Mouse (Mus musculus): ENCODE data around the gene Slc40a1. TPM values are rescaled to one million over a fixed set of nuclear protein-coding genes. Genes with fewer than 3 reads are reported as not detected.

Slc40a1 gene
- polyA plus RNA-seq, 1 experiment from 2014 or later: 23.1 TPM

- no peak overlapping the region for H3K4me2 ChIP-seq (replicated peaks; ENCODE audit: low read depth, low read length)
- no peak overlapping the region for H3K9ac ChIP-seq (replicated peaks; ENCODE audit: low read depth)
- DNase-seq (ENCODE audit: low spot score) (no peak), ATAC-seq (no peak)
- H3K4me3 ChIP-seq (ENCODE audit: low read depth, low read length): no peak overlapping the region
- peaks cover 12% of the 10 kb centered on the region; the same call in 1 of the 2 replicates for H3K4me1 ChIP-seq (ENCODE audit: insufficient read depth, low read depth, low read length)
- TF ChIP-seq EP300 (IDR thresholded peaks at IDR 0.05) (no peak), CTCF (IDR thresholded peaks at IDR 0.05) (no peak)
- H3K36me3 ChIP-seq (ENCODE audit: insufficient read depth, low read length): no peaks in the 10 kb centered on the region
- H3K27me3 ChIP-seq (replicated peaks; ENCODE audit: insufficient read depth, low read length): peaks cover 24% of the 10 kb centered on the region; the same call in 1 of the 2 replicates
- H3K9me3 ChIP-seq (ENCODE audit: low read length): no peaks in the 10 kb centered on the region
- no peak overlapping the region for H3K27ac ChIP-seq (ENCODE audit: low read length)
- WGBS: 49% methylated on average over 1 of the region's 1 CpGs
These were observed 58.3 kb downstream of the Slc40a1 start for GRCm38 (mm10) chr1:45868050-45868449.

GRCm38 (mm10) chr1:45866288-45867018 lies 59.9 kb downstream of the Slc40a1 start:
- Histone ChIP-seq H3K9me3 (ENCODE audit: low read length) (no peaks in the 10 kb centered on the region), H3K36me3 (ENCODE audit: insufficient read depth, low read length) (no peaks in the 10 kb centered on the region), H3K27ac (ENCODE audit: low read length) (no peak overlapping the region), H3K4me1 (ENCODE audit: insufficient read depth, low read depth, low read length) (peaks cover 12% of the 10 kb centered on the region; the same call in 1 of the 2 replicates), H3K4me3 (ENCODE audit: low read depth, low read length) (no peak overlapping the region), H3K4me2 (replicated peaks; ENCODE audit: low read depth, low read length) (no peak overlapping the region), H3K27me3 (replicated peaks; ENCODE audit: insufficient read depth, low read length) (peaks cover 21% of the 10 kb centered on the region; the same call in 1 of the 2 replicates), H3K9ac (replicated peaks; ENCODE audit: low read depth) (no peak overlapping the region)
- DNase-seq (ENCODE audit: low spot score): peak; percentile 43
- peak; percentile 77 for ATAC-seq
- WGBS: 27% methylated on average over 3 of the region's 3 CpGs
- TF ChIP-seq EP300 (IDR thresholded peaks at IDR 0.05) (peak; percentile 48; the same call in 1 of the 2 replicates), CTCF (IDR thresholded peaks at IDR 0.05) (no peak)

GRCm38 (mm10) chr1:45865727-45866126 lies 60.6 kb downstream of the Slc40a1 start:
- H3K4me2 ChIP-seq (replicated peaks; ENCODE audit: low read depth, low read length): no peak overlapping the region
- H3K9me3 ChIP-seq (ENCODE audit: low read length): no peaks in the 10 kb centered on the region
- peaks cover 12% of the 10 kb centered on the region; the same call in 1 of the 2 replicates for H3K4me1 ChIP-seq (ENCODE audit: insufficient read depth, low read depth, low read length)
- peaks cover 21% of the 10 kb centered on the region; the same call in 1 of the 2 replicates for H3K27me3 ChIP-seq (replicated peaks; ENCODE audit: insufficient read depth, low read length)
- H3K9ac ChIP-seq (replicated peaks; ENCODE audit: low read depth): no peak overlapping the region
- TF ChIP-seq EP300 (IDR thresholded peaks at IDR 0.05) (no peak), CTCF (IDR thresholded peaks at IDR 0.05) (no peak)
- no peak overlapping the region for H3K4me3 ChIP-seq (ENCODE audit: low read depth, low read length)
- no peak overlapping the region for H3K27ac ChIP-seq (ENCODE audit: low read length)
- ATAC-seq (peak; percentile 25; the same call in 1 of the 2 replicates), DNase-seq (ENCODE audit: low spot score) (peak; percentile 17)
- H3K36me3 ChIP-seq (ENCODE audit: insufficient read depth, low read length): no peaks in the 10 kb centered on the region
- WGBS: 34% methylated on average over 5 of the region's 5 CpGs

- Histone ChIP-seq H3K27me3 (replicated peaks; ENCODE audit: insufficient read depth, low read length) (peaks cover 21% of the 10 kb centered on the region; the same call in 1 of the 2 replicates), H3K4me1 (ENCODE audit: insufficient read depth, low read depth, low read length) (peaks cover 12% of the 10 kb centered on the region; the same call in 1 of the 2 replicates), H3K27ac (ENCODE audit: low read length) (no peak overlapping the region), H3K4me3 (ENCODE audit: low read depth, low read length) (no peak overlapping the region), H3K9me3 (ENCODE audit: low read length) (no peaks in the 10 kb centered on the region), H3K36me3 (ENCODE audit: insufficient read depth, low read length) (no peaks in the 10 kb centered on the region), H3K9ac (replicated peaks; ENCODE audit: low read depth) (no peak overlapping the region), H3K4me2 (replicated peaks; ENCODE audit: low read depth, low read length) (no peak overlapping the region)
- no peak for ATAC-seq
- 28% methylated on average over 1 of the region's 1 CpGs for WGBS
- no peak for DNase-seq (ENCODE audit: low spot score)
- TF ChIP-seq CTCF (IDR thresholded peaks at IDR 0.05): no peak
- no peak for TF ChIP-seq EP300 (IDR thresholded peaks at IDR 0.05)
These were observed 61.0 kb downstream of the Slc40a1 start for GRCm38 (mm10) chr1:45865316-45865715.

GRCm38 (mm10) chr1:45864564-45865014 lies 61.7 kb downstream of the Slc40a1 start:
- Histone ChIP-seq H3K9ac (replicated peaks; ENCODE audit: low read depth) (no peak overlapping the region), H3K36me3 (ENCODE audit: insufficient read depth, low read length) (no peaks in the 10 kb centered on the region), H3K4me2 (replicated peaks; ENCODE audit: low read depth, low read length) (no peak overlapping the region), H3K4me1 (ENCODE audit: insufficient read depth, low read depth, low read length) (peaks cover 15% of the 10 kb centered on the region; the same call in 1 of the 2 replicates), H3K9me3 (ENCODE audit: low read length) (no peaks in the 10 kb centered on the region), H3K4me3 (ENCODE audit: low read depth, low read length) (no peak overlapping the region), H3K27ac (ENCODE audit: low read length) (no peak overlapping the region), H3K27me3 (replicated peaks; ENCODE audit: insufficient read depth, low read length) (peaks cover 21% of the 10 kb centered on the region; the same call in 1 of the 2 replicates)
- ATAC-seq: peak; percentile 47
- TF ChIP-seq EP300 (IDR thresholded peaks at IDR 0.05): no peak
- no peak for TF ChIP-seq CTCF (IDR thresholded peaks at IDR 0.05)
- DNase-seq (ENCODE audit: low spot score): peak; percentile 57
- 15% methylated on average over 4 of the region's 4 CpGs for WGBS

- DNase-seq (ENCODE audit: low spot score) (no peak), ATAC-seq (no peak)
- peaks cover 21% of the 10 kb centered on the region; the same call in 1 of the 2 replicates for H3K27me3 ChIP-seq (replicated peaks; ENCODE audit: insufficient read depth, low read length)
- no peaks in the 10 kb centered on the region for H3K9me3 ChIP-seq (ENCODE audit: low read length)
- H3K27ac ChIP-seq (ENCODE audit: low read length): no peak overlapping the region
- no peak overlapping the region for H3K9ac ChIP-seq (replicated peaks; ENCODE audit: low read depth)
- H3K4me3 ChIP-seq (ENCODE audit: low read depth, low read length): no peak overlapping the region
- TF ChIP-seq CTCF (IDR thresholded peaks at IDR 0.05): no peak
- WGBS: 97% methylated on average over 3 of the region's 3 CpGs
- no peaks in the 10 kb centered on the region for H3K36me3 ChIP-seq (ENCODE audit: insufficient read depth, low read length)
- peaks cover 15% of the 10 kb centered on the region; the same call in 1 of the 2 replicates for H3K4me1 ChIP-seq (ENCODE audit: insufficient read depth, low read depth, low read length)
- no peak overlapping the region for H3K4me2 ChIP-seq (replicated peaks; ENCODE audit: low read depth, low read length)
These were observed 62.7 kb downstream of the Slc40a1 start for GRCm38 (mm10) chr1:45863641-45864040.
